Mouse (Mus musculus): ENCODE data around the gene Gpr137c. TPM values are rescaled to one million over a fixed set of nuclear protein-coding genes. Genes with fewer than 3 reads are reported as not detected.
A peak's percentile ranks its signal among the peaks of the same experiment; 100 is the strongest.

The Gpr137c gene
- polyA plus RNA-seq, 1 experiment from 2014 or later: 25.0 TPM

GRCm38 (mm10) chr14:45310101-45310500 is 90.6 kb downstream of the Gpr137c start:
- Histone ChIP-seq H3K27me3 (ENCODE audit: control insufficient read depth, insufficient read depth, low read length) (no peaks in the 10 kb centered on the region), H3K4me3 (ENCODE audit: low read depth, low read length) (no peak overlapping the region), H3K36me3 (ENCODE audit: control insufficient read depth, insufficient read depth, low read length) (no peaks in the 10 kb centered on the region), H3K4me1 (ENCODE audit: control insufficient read depth, insufficient read depth, low read length) (no peaks in the 10 kb centered on the region; the same call in 1 of the 2 replicates), H3K9ac (replicated peaks; ENCODE audit: low read depth, low read length) (no peak overlapping the region), H3K4me2 (ENCODE audit: low read depth, low read length) (no peak overlapping the region), H3K9me3 (ENCODE audit: control insufficient read depth, low read length) (no peaks in the 10 kb centered on the region), H3K27ac (ENCODE audit: low read depth, low read length) (no peak overlapping the region)
- WGBS: 95% methylated on average over 14 of the region's 14 CpGs
- ATAC-seq (ENCODE audit: low read depth): no peak

DNA sequence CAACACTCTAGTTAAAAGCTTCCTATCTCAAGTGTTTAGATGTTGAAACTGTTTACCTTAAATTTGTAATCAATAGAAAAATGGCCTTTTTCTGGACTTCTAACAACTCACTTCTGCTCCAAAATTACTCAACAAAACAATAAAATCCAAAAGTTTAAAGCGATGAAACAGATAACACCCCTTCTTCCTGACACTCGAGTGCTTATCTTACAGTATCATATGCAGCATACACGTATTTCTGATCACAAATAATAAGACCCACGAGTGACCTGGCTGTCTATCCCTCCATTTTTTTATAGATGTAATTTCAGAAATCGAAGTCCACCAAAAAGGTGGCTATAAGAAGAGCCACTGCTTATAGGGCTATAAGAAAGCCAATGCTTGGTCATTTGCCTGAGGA is 97.4 kb downstream of the Gpr137c start:
- Histone ChIP-seq H3K4me3 (ENCODE audit: low read depth, low read length) (peak overlapping the region; percentile 96), H3K27ac (ENCODE audit: low read depth, low read length) (no peak overlapping the region), H3K4me1 (ENCODE audit: control insufficient read depth, insufficient read depth, low read length) (peaks cover 14% of the 10 kb centered on the region), H3K27me3 (ENCODE audit: control insufficient read depth, insufficient read depth, low read length) (no peaks in the 10 kb centered on the region), H3K9ac (replicated peaks; ENCODE audit: low read depth, low read length) (peak overlapping the region; percentile 95; the same call in 1 of the 2 replicates), H3K4me2 (ENCODE audit: low read depth, low read length) (peak overlapping the region; percentile 71), H3K36me3 (ENCODE audit: control insufficient read depth, insufficient read depth, low read length) (no peaks in the 10 kb centered on the region), H3K9me3 (ENCODE audit: control insufficient read depth, low read length) (no peaks in the 10 kb centered on the region)
- no peak for ATAC-seq (ENCODE audit: low read depth)
- WGBS: 81% methylated on average over 5 of the region's 5 CpGs

GRCm38 (mm10) chr14:45317921-45318411 is 98.4 kb downstream of the Gpr137c start:
- under 1% methylated on average over 30 of the region's 38 CpGs for WGBS

DNA sequence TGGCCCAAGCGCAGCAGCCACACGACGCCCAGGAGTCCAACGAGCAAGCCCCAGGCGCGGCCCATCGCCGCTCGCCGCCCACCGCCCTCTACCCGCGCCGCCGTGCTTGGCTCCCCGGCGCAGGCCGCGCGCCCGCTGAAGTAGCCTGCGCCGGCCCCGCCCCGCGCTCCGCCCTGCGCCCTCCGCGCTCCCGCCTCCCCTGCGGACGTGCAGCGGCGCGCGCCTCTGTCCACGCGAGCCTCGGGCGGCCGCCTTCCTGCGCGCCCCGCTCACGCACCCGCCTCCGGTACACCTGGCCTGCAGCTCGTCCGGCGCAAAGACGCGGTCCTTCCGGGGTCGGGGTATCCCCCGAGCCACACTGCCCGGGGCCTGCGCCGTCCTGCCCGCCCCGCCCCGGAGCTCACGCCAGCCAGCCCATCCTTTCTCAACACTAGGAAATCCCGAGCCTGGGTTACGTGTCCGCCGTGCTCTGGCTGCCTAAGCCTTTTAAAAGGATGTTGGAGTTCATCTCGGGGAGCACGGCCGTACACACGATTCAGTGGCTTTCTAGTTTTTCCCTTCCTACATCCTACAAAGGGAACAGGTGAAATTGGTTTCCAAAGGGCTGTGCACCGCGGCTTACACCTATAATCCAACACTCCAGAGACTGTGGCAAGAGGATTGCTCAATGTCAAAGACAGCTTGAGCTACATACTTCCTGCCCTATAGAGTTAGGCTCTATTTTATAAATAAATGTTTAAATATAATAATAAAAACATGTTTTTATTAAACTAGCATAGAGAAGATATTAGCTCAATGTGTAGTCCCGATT is 99.1 kb downstream of the Gpr137c start, which contains the start of gene Ero1l:
Gene Ero1l (minus strand): TSS at position 346 of the 811 bp plus-strand sequence.
- Histone ChIP-seq H3K9ac (replicated peaks; ENCODE audit: low read depth, low read length) (peak within 1 kb of the TSS; percentile 95), H3K27me3 (ENCODE audit: control insufficient read depth, insufficient read depth, low read length) (no peaks in the 10 kb centered on the region), H3K9me3 (ENCODE audit: control insufficient read depth, low read length) (no peaks in the 10 kb centered on the region), H3K36me3 (ENCODE audit: control insufficient read depth, insufficient read depth, low read length) (no peaks in the 10 kb centered on the region), H3K27ac (ENCODE audit: low read depth, low read length) (peak within 1 kb of the TSS; percentile 92), H3K4me2 (ENCODE audit: low read depth, low read length) (peak within 1 kb of the TSS; percentile 71), H3K4me1 (ENCODE audit: control insufficient read depth, insufficient read depth, low read length) (peaks cover 14% of the 10 kb centered on the region), H3K4me3 (ENCODE audit: low read depth, low read length) (peak within 1 kb of the TSS; percentile 96)
- ATAC-seq (ENCODE audit: low read depth): peak; percentile 96
- 3% methylated on average over 40 of the region's 74 CpGs for WGBS

More at GRCm38 (mm10) chr14:45317921-45318411, 98.4 kb downstream of the Gpr137c start:
- peak overlapping the region; percentile 96 for H3K4me3 ChIP-seq (ENCODE audit: low read depth, low read length)
- H3K9ac ChIP-seq (replicated peaks; ENCODE audit: low read depth, low read length): peak overlapping the region; percentile 95
- peak overlapping the region; percentile 71 for H3K4me2 ChIP-seq (ENCODE audit: low read depth, low read length)
- no peaks in the 10 kb centered on the region for H3K27me3 ChIP-seq (ENCODE audit: control insufficient read depth, insufficient read depth, low read length)
- no peaks in the 10 kb centered on the region for H3K9me3 ChIP-seq (ENCODE audit: control insufficient read depth, low read length)
- peaks cover 14% of the 10 kb centered on the region for H3K4me1 ChIP-seq (ENCODE audit: control insufficient read depth, insufficient read depth, low read length)
- no peaks in the 10 kb centered on the region for H3K36me3 ChIP-seq (ENCODE audit: control insufficient read depth, insufficient read depth, low read length)
- peak overlapping the region; percentile 92 for H3K27ac ChIP-seq (ENCODE audit: low read depth, low read length)
- no peak; the same call in 1 of the 2 replicates for ATAC-seq (ENCODE audit: low read depth)

DNA sequence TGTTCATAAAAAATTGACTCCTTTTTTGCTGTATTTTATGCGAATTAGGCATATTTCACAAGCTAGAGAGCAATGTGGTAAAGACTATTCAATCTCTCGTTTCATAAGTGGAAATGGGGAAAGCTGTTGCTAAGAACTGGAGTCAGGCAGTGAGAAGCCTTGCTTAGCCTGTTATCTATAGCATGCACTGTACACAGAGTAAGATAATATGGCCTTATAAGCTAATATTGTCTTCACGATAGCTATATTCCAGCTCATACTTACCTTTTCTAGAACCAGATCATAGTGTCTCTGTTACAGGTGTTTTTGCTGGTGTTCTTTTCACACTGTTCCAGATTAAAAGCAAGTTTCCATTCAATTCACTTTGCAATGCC is 99.7 kb downstream of the Gpr137c start:
- Histone ChIP-seq H3K27ac (ENCODE audit: low read depth, low read length) (no peak overlapping the region; the same call in 1 of the 2 replicates), H3K9me3 (ENCODE audit: control insufficient read depth, low read length) (no peaks in the 10 kb centered on the region), H3K27me3 (ENCODE audit: control insufficient read depth, insufficient read depth, low read length) (no peaks in the 10 kb centered on the region), H3K4me1 (ENCODE audit: control insufficient read depth, insufficient read depth, low read length) (peaks cover 14% of the 10 kb centered on the region), H3K36me3 (ENCODE audit: control insufficient read depth, insufficient read depth, low read length) (no peaks in the 10 kb centered on the region), H3K4me3 (ENCODE audit: low read depth, low read length) (no peak overlapping the region), H3K9ac (replicated peaks; ENCODE audit: low read depth, low read length) (no peak overlapping the region), H3K4me2 (ENCODE audit: low read depth, low read length) (peak overlapping the region; percentile 71; the same call in 1 of the 2 replicates)
- 66% methylated on average over 3 of the region's 3 CpGs for WGBS
- ATAC-seq (ENCODE audit: low read depth): no peak

GRCm38 (mm10) chr14:45320111-45320510 is 100.6 kb downstream of the Gpr137c start:
- Histone ChIP-seq H3K4me3 (ENCODE audit: low read depth, low read length) (no peak overlapping the region), H3K27ac (ENCODE audit: low read depth, low read length) (no peak overlapping the region), H3K9ac (replicated peaks; ENCODE audit: low read depth, low read length) (no peak overlapping the region), H3K36me3 (ENCODE audit: control insufficient read depth, insufficient read depth, low read length) (no peaks in the 10 kb centered on the region), H3K9me3 (ENCODE audit: control insufficient read depth, low read length) (no peaks in the 10 kb centered on the region), H3K27me3 (ENCODE audit: control insufficient read depth, insufficient read depth, low read length) (no peaks in the 10 kb centered on the region), H3K4me1 (ENCODE audit: control insufficient read depth, insufficient read depth, low read length) (peaks cover 14% of the 10 kb centered on the region), H3K4me2 (ENCODE audit: low read depth, low read length) (no peak overlapping the region)
- WGBS: 83% methylated on average over 4 of the region's 4 CpGs
- ATAC-seq (ENCODE audit: low read depth): no peak

- H3K4me1 ChIP-seq (ENCODE audit: control insufficient read depth, insufficient read depth, low read length): peaks cover 8% of the 10 kb centered on the region
- H3K36me3 ChIP-seq (ENCODE audit: control insufficient read depth, insufficient read depth, low read length): no peaks in the 10 kb centered on the region
- no peaks in the 10 kb centered on the region for H3K27me3 ChIP-seq (ENCODE audit: control insufficient read depth, insufficient read depth, low read length)
- 69% methylated on average over 3 of the region's 3 CpGs for WGBS
- H3K4me3 ChIP-seq (ENCODE audit: low read depth, low read length): no peak overlapping the region
- H3K9me3 ChIP-seq (ENCODE audit: control insufficient read depth, low read length): no peaks in the 10 kb centered on the region
- no peak overlapping the region for H3K4me2 ChIP-seq (ENCODE audit: low read depth, low read length)
- H3K27ac ChIP-seq (ENCODE audit: low read depth, low read length): no peak overlapping the region
- no peak overlapping the region for H3K9ac ChIP-seq (replicated peaks; ENCODE audit: low read depth, low read length)
- no peak for ATAC-seq (ENCODE audit: low read depth)
These were observed 101.5 kb downstream of the Gpr137c start for GRCm38 (mm10) chr14:45321067-45321466.

GRCm38 (mm10) chr14:45321622-45322021 is 102.1 kb downstream of the Gpr137c start:
- 85% methylated on average over 5 of the region's 5 CpGs for WGBS
- no peaks in the 10 kb centered on the region for H3K36me3 ChIP-seq (ENCODE audit: control insufficient read depth, insufficient read depth, low read length)
- ATAC-seq (ENCODE audit: low read depth): no peak
- peaks cover 5% of the 10 kb centered on the region for H3K4me1 ChIP-seq (ENCODE audit: control insufficient read depth, insufficient read depth, low read length)
- no peak overlapping the region for H3K4me3 ChIP-seq (ENCODE audit: low read depth, low read length)
- H3K9ac ChIP-seq (replicated peaks; ENCODE audit: low read depth, low read length): no peak overlapping the region
- H3K4me2 ChIP-seq (ENCODE audit: low read depth, low read length): no peak overlapping the region
- H3K27ac ChIP-seq (ENCODE audit: low read depth, low read length): no peak overlapping the region
- H3K9me3 ChIP-seq (ENCODE audit: control insufficient read depth, low read length): no peaks in the 10 kb centered on the region
- no peaks in the 10 kb centered on the region for H3K27me3 ChIP-seq (ENCODE audit: control insufficient read depth, insufficient read depth, low read length)

- no peak for ATAC-seq (ENCODE audit: low read depth)
- Histone ChIP-seq H3K4me3 (ENCODE audit: low read depth, low read length) (no peak overlapping the region), H3K4me2 (ENCODE audit: low read depth, low read length) (no peak overlapping the region), H3K36me3 (ENCODE audit: control insufficient read depth, insufficient read depth, low read length) (no peaks in the 10 kb centered on the region), H3K9ac (replicated peaks; ENCODE audit: low read depth, low read length) (no peak overlapping the region), H3K27ac (ENCODE audit: low read depth, low read length) (no peak overlapping the region), H3K27me3 (ENCODE audit: control insufficient read depth, insufficient read depth, low read length) (no peaks in the 10 kb centered on the region), H3K4me1 (ENCODE audit: control insufficient read depth, insufficient read depth, low read length) (no peaks in the 10 kb centered on the region), H3K9me3 (ENCODE audit: control insufficient read depth, low read length) (no peaks in the 10 kb centered on the region)
- 88% methylated on average over 2 of the region's 2 CpGs for WGBS
These were observed 102.9 kb downstream of the Gpr137c start for GRCm38 (mm10) chr14:45322450-45322849.
